Mouse (Mus musculus) left cerebral cortex, adult 18-20 months (tissue): ENCODE data around the gene Htra1. TPM values are rescaled to one million over a fixed set of nuclear protein-coding genes. Genes with fewer than 3 reads are reported as not detected.

ENCODE experiments used
- DNase-seq, 2 experiments: peaks; one replicate each; pipeline ENCODE4 v3.0.0; 2021 to 2022; ENCODE audit warnings: low spot score in 2 of 2, mixed read lengths in 1 of 2
- microRNA-seq, 2 experiments: library from miRNA; unstranded; fragments of <30 nt; microRNA quantifications; one replicate each; pipeline ENCODE4 v1.2.0; 2021
- total RNA-seq, 2 experiments: library from RNA; stranded (reverse); gene quantifications; 2 replicates each; pipeline ENCODE4 v1.2.3; 2021

Gene Htra1
- total RNA-seq, 2 experiments from 2014 or later, result 179 to 186 TPM

- DNase-seq, result no peak
Measured at GRCm38 (mm10) chr7:131001976-131002726, 66.2 kb downstream of the Htra1 start.

DNA sequence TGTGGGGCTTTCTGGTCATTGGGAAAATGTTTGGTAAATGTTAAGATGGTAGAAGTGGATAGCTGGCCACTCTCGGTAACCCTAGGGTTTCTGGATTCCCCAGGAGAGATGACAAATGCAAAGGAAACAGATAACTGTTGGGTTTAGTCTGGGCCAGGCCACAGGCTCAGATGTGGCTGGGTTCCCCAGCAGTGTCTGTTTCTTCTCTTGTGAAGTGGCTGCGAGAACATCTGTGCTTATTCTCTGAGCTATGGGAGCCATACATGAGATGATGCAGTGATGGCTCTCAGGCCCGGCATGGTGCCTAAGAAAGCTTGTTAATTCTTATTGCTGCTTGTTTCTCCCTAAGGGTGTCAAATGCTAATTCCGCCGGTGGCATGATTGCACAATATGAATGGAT lies 68.2 kb downstream of the Htra1 start:
- DNase-seq, result no peak

GRCm38 (mm10) chr7:131007221-131007620 lies 71.3 kb downstream of the Htra1 start:
- no peak for DNase-seq

GRCm38 (mm10) chr7:131009178-131009577 lies 73.3 kb downstream of the Htra1 start:
- no peak for DNase-seq

- DNase-seq, result no peak
Measured at GRCm38 (mm10) chr7:131011901-131012300, 76.0 kb downstream of the Htra1 start.

GRCm38 (mm10) chr7:131019181-131019580 lies 83.3 kb downstream of the Htra1 start:
- no peak for DNase-seq

DNA sequence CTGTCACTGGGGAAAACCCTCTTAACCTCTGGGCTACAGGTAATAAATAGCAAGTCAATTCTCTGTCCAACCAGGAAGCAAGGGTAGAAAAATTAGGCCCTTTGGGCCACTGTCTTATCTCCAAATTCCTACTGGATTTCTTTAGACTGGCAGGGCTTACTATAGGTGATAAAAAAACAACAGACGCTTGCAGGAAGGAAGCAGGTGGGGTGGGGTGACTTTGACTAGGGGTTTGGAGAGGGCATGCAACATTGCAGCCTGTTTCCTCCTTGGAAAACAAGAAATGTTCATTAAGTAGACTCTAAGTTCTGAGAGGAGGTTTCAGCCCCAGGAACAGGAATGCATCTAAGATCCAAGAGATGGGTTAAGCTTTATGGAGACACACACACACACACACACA lies 88.9 kb downstream of the Htra1 start:
- DNase-seq, result no peak

DNA sequence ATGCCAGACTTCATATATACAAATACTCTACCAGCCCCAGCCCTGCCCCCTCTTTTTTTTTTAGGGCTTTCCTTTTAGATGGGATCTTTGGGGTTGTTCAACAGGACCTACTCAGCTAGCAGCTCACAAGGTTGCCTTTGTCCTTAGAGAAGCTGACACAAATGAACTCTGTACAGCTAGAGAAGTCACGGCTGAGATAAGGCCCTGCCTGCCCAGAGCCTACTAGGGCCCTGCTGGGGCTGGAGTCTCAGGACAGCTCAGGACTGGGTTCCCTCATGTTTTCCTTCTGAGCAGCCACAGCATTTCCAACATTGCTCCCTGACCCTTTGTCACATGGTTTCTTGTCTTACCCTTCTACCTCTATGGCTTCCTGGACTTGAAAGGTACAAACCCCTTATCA lies 91.6 kb downstream of the Htra1 start:
- DNase-seq, result no peak

- no peak for DNase-seq
Measured at GRCm38 (mm10) chr7:131031755-131032154, 95.8 kb downstream of the Htra1 start, which contains the start of gene Dmbt1. Gene Dmbt1, plus strand, starts transcription at chr7:131032053.

Small RNAs within 50 kb of the gene (microRNA-seq; reads per million reads assigned to microRNA genes)
- 0.25 to 1.3 reads per million in 2 experiments for gene Mir7061

Other genes with a start within 250 kb of the Htra1 start
- gene Btbd16, start 162.0 kb upstream of the Htra1 start, total RNA-seq, result under 1 TPM; 0.12 to 0.30 TPM
- gene Plekha1, start 70.4 kb upstream of the Htra1 start, total RNA-seq, result 10 to 100 TPM; 85.4 to 92.8 TPM
- not detected for gene Dmbt1, start 95.9 kb downstream of the Htra1 start, total RNA-seq
- gene 4933402N03Rik, start 210.2 kb downstream of the Htra1 start, total RNA-seq, result not detected
- not detected for gene 5430419D17Rik, start 238.3 kb downstream of the Htra1 start, total RNA-seq